ENCODE assay signal across 8 mouse cellular contexts in the genomic region with DNA sequence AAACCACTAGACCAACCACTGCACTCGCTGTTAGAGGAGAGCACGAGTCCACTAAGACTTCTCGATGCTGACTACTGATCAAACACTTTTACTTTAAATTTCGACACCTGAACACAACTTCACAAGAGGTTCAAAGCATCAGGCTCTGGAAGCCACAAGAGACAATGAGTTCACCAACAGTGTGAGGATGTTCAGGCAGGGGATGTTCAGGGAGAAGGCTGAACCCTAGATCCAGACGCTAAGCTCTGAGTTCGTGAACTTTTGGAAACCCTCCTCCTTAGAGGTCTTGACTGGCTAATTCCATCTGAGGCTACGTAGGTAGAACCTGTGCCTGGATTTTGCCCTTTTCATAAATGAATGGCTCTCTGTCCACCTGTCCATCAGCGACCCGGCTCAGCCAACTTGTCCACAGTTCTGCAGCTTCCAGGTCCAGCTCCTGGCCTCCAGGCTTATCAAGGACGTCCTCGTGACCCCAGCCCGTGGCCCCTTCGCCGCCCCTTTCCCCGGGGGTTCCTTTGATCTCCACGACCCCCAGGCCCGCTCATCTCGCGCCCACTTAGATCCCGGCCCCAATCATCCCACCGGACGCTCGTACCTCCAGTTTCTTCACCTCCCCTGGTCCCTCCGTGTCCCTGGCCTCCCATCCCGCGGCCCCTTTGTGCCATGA. TPM values are rescaled to one million over a fixed set of nuclear protein-coding genes. Genes with fewer than 3 reads are reported as not detected.
DNase-seq lines count a peak whose midpoint lies in the region; ATAC-seq and TF ChIP-seq lines count a peak whose summit lies in the region.

No protein-coding gene starts in this region.

- no peak for DNase-seq in frontal cortex, postnatal 10 days (ENCODE audit: low spot score in 2 of 2)
- DNase-seq in 3T3-L1 (ENCODE audit: low read depth, low spot score): peak; percentile 26
- no peak for DNase-seq in urinary bladder, postnatal 14 days (ENCODE audit: low spot score)

- no peaks in the 10 kb centered on the region for H3K4me1 ChIP-seq in bone marrow, adult 2 months (ENCODE audit: control insufficient read depth, insufficient read depth, low read length)
- peaks cover 7% of the 10 kb centered on the region for H3K4me1 ChIP-seq in heart, embryonic 15.5 days (replicated peaks)
- peaks cover 7% of the 10 kb centered on the region; the same call in 1 of the 2 replicates for H3K4me1 ChIP-seq in limb, embryonic 15.5 days
- H3K4me1 ChIP-seq in neural tube, embryonic 12.5 days: peaks cover 6% of the 10 kb centered on the region

- TF ChIP-seq CTCF in bone marrow, adult 2 months (IDR thresholded peaks at IDR 0.05; ENCODE audit: control insufficient read depth, insufficient read depth, low read length): no peak

- peak overlapping the region; percentile 79 for H3K4me2 ChIP-seq in heart, embryonic 15.5 days
- H3K4me2 ChIP-seq in limb, embryonic 15.5 days: peak overlapping the region; percentile 61
- peak overlapping the region; percentile 86 for H3K4me2 ChIP-seq in neural tube, embryonic 12.5 days (replicated peaks)

- H3K9ac ChIP-seq in heart, embryonic 15.5 days: peak overlapping the region; percentile 96
- peak overlapping the region; percentile 96 for H3K9ac ChIP-seq in limb, embryonic 15.5 days
- peak overlapping the region; percentile 94 for H3K9ac ChIP-seq in neural tube, embryonic 12.5 days

- no peak for TF ChIP-seq POLR2A in bone marrow, adult 2 months (IDR thresholded peaks at IDR 0.05; ENCODE audit: borderline replicate concordance, control insufficient read depth, low read depth, low read length)

- ATAC-seq in frontal cortex, adult (ENCODE audit: low TSS enrichment): peak; percentile 25
- peak; percentile 51; the same call in 1 of the 2 replicates for ATAC-seq in heart, embryonic 15.5 days (replicated peaks; ENCODE audit: insufficient number of reproducible peaks, insufficient read depth, low FRiP score, low read depth)
- ATAC-seq in limb, embryonic 15.5 days (ENCODE audit: insufficient number of reproducible peaks, low FRiP score, low TSS enrichment, low read depth): peak; percentile 66; the same call in 1 of the 2 replicates
- ATAC-seq in neural tube, embryonic 12.5 days (ENCODE audit: low FRiP score, low read depth): peak; percentile 73

- no peaks in the 10 kb centered on the region for H3K27me3 ChIP-seq in heart, embryonic 15.5 days
- H3K27me3 ChIP-seq in limb, embryonic 15.5 days: no peaks in the 10 kb centered on the region
- H3K27me3 ChIP-seq in neural tube, embryonic 12.5 days (replicated peaks): no peaks in the 10 kb centered on the region

- peaks cover 22% of the 10 kb centered on the region for H3K36me3 ChIP-seq in heart, embryonic 15.5 days
- H3K36me3 ChIP-seq in limb, embryonic 15.5 days: peaks cover 22% of the 10 kb centered on the region
- H3K36me3 ChIP-seq in neural tube, embryonic 12.5 days: peaks cover 29% of the 10 kb centered on the region

- no peaks in the 10 kb centered on the region for H3K9me3 ChIP-seq in heart, embryonic 15.5 days (replicated peaks)
- no peaks in the 10 kb centered on the region for H3K9me3 ChIP-seq in limb, embryonic 15.5 days
- no peaks in the 10 kb centered on the region for H3K9me3 ChIP-seq in neural tube, embryonic 12.5 days

- WGBS in bone marrow, adult 2 months: 2% methylated on average over 26 of the region's 26 CpGs
- WGBS in heart, embryonic 15.5 days: 3% methylated on average over 26 of the region's 26 CpGs
- WGBS in limb, embryonic 15.5 days: 3% methylated on average over 26 of the region's 26 CpGs
- WGBS in neural tube, embryonic 12.5 days: 5% methylated on average over 26 of the region's 26 CpGs

- peak overlapping the region; percentile 69 for H3K27ac ChIP-seq in bone marrow, adult 2 months (ENCODE audit: control insufficient read depth, insufficient read depth, low read depth, low read length, poor library complexity)
- H3K27ac ChIP-seq in heart, embryonic 15.5 days: peak overlapping the region; percentile 93
- H3K27ac ChIP-seq in limb, embryonic 15.5 days: peak overlapping the region; percentile 95
- peak overlapping the region; percentile 67; the same call in 1 of the 2 replicates for H3K27ac ChIP-seq in neural tube, embryonic 12.5 days

- H3K4me3 ChIP-seq in bone marrow, adult 2 months (replicated peaks; ENCODE audit: control insufficient read depth, low read depth, low read length): peak overlapping the region; percentile 99
- peak overlapping the region; percentile 98 for H3K4me3 ChIP-seq in heart, embryonic 15.5 days
- H3K4me3 ChIP-seq in limb, embryonic 15.5 days: peak overlapping the region; percentile 87
- peak overlapping the region; percentile 94 for H3K4me3 ChIP-seq in neural tube, embryonic 12.5 days

RNA-seq across cellular contexts. Expression of a gene that starts 0.8 kb away (rescaled TPM):
- 36.9 and 44.4 TPM in 2 replicates for polyA plus RNA-seq in bone marrow, adult 2 months (2011; ENCODE audit: insufficient read depth, insufficient read length, low replicate concordance, missing spikeins)
- 27.4 and 30.0 TPM in 2 replicates for polyA plus RNA-seq in heart, embryonic 15.5 days (2015; fragmentation: Nextera tagmentation; extraction: Ambion mirVana)
- 35.6 and 40.3 TPM in 2 replicates for polyA plus RNA-seq in limb, embryonic 15.5 days (2015; fragmentation: Nextera tagmentation; extraction: Ambion mirVana)
- polyA plus RNA-seq in neural tube, embryonic 12.5 days (2016; fragmentation: Nextera tagmentation; extraction: Ambion mirVana): 33.2 and 39.1 TPM in 2 replicates
